Mouse (Mus musculus): ENCODE results near the gene Tbc1d7.

GRCm38 (mm10) chr13:43199749-43200148, 28.4 kb upstream of the Tbc1d7 start:
- TF ChIP-seq CTCF (IDR thresholded peaks at IDR 0.05; ENCODE audit: low read depth) (peak; percentile 57), EP300 (IDR thresholded peaks at IDR 0.05; ENCODE audit: low read depth) (no peak)
